Mouse (Mus musculus) adrenal gland, adult 8-10 months (tissue): ENCODE measurements around the gene Nkiras2. TPM values are rescaled to one million over a fixed set of nuclear protein-coding genes. Genes with fewer than 3 reads are reported as not detected.
"Not testable (repeated sequence)": the region's sequence is repeated elsewhere in the genome, so short reads cannot be mapped to it uniquely, and the experiment has no call there.

ENCODE experiments used
- DNase-seq: peaks from one replicate; pipeline ENCODE4 v3.0.0; 2022
- total RNA-seq, 4 experiments: library from RNA; stranded (reverse); gene quantifications; 2 replicates each; pipeline ENCODE4 v1.2.4; 2022

Nkiras2 gene
- total RNA-seq, 4 experiments from 2014 or later = 34.3 to 37.3 (median 36.7) TPM

GRCm38 (mm10) chr11:100601372-100601771 is 17.7 kb upstream of the Nkiras2 start:
- no peak for DNase-seq

GRCm38 (mm10) chr11:100603155-100603554 is 15.9 kb upstream of the Nkiras2 start:
- no peak for DNase-seq

GRCm38 (mm10) chr11:100603813-100604212 is 15.2 kb upstream of the Nkiras2 start:
- no peak for DNase-seq

GRCm38 (mm10) chr11:100604321-100605005 is 14.6 kb upstream of the Nkiras2 start:
- DNase-seq = no peak

- no peak for DNase-seq
Observed at GRCm38 (mm10) chr11:100605451-100605850, 13.6 kb upstream of the Nkiras2 start.

GRCm38 (mm10) chr11:100607121-100607520 is 11.9 kb upstream of the Nkiras2 start:
- DNase-seq = no peak

GRCm38 (mm10) chr11:100608796-100609195 is 10.2 kb upstream of the Nkiras2 start:
- DNase-seq = no peak

- no peak for DNase-seq
Observed at GRCm38 (mm10) chr11:100609355-100609996, 9.6 kb upstream of the Nkiras2 start.

- DNase-seq = no peak
Observed at GRCm38 (mm10) chr11:100609997-100610680, 8.9 kb upstream of the Nkiras2 start.

GRCm38 (mm10) chr11:100611627-100612026 is 7.4 kb upstream of the Nkiras2 start:
- DNase-seq = no peak

- DNase-seq = no peak
Observed at GRCm38 (mm10) chr11:100613241-100613640, 5.8 kb upstream of the Nkiras2 start.

GRCm38 (mm10) chr11:100616332-100616731 is 2.7 kb upstream of the Nkiras2 start:
- DNase-seq = no peak

GRCm38 (mm10) chr11:100616836-100617235 is 2.2 kb upstream of the Nkiras2 start:
- DNase-seq = not testable (repeated sequence)

GRCm38 (mm10) chr11:100617480-100617879 is 1.6 kb upstream of the Nkiras2 start:
- DNase-seq = no peak

- DNase-seq = peak; percentile 91
Observed at GRCm38 (mm10) chr11:100619485-100619975, 486 bp downstream of the Nkiras2 start.

- DNase-seq = no peak
Observed at GRCm38 (mm10) chr11:100619982-100620381, 938 bp downstream of the Nkiras2 start, which contains the start of gene Dnajc7. Gene Dnajc7, minus strand, starts transcription at chr11:100620168.

GRCm38 (mm10) chr11:100622714-100623113 is 3.7 kb downstream of the Nkiras2 start:
- DNase-seq = peak; percentile 95

- no peak for DNase-seq
Observed at GRCm38 (mm10) chr11:100623867-100624266, 4.8 kb downstream of the Nkiras2 start.

- DNase-seq = no peak
Observed at GRCm38 (mm10) chr11:100625754-100626700, 7.0 kb downstream of the Nkiras2 start.

GRCm38 (mm10) chr11:100626701-100627195 is 7.7 kb downstream of the Nkiras2 start:
- peak; percentile 60 for DNase-seq

- DNase-seq = no peak
Observed at GRCm38 (mm10) chr11:100628056-100628455, 9.0 kb downstream of the Nkiras2 start.

- DNase-seq = no peak
Observed at GRCm38 (mm10) chr11:100628862-100629352, 9.9 kb downstream of the Nkiras2 start.
